Mouse (Mus musculus): ENCODE measurements around the gene Csk.

- TF ChIP-seq POLR2A (IDR thresholded peaks at IDR 0.05; ENCODE audit: insufficient read depth, low read depth, low read length) (no peak), CTCF (IDR thresholded peaks at IDR 0.05; ENCODE audit: insufficient read depth, low read depth, low read length) (no peak)
Measured at GRCm38 (mm10) chr9:57597929-57598382, 55.5 kb downstream of the Csk start.
